Mouse (Mus musculus): Measurements from ENCODE around the gene Ap5z1.

Ap5z1 gene

DNA sequence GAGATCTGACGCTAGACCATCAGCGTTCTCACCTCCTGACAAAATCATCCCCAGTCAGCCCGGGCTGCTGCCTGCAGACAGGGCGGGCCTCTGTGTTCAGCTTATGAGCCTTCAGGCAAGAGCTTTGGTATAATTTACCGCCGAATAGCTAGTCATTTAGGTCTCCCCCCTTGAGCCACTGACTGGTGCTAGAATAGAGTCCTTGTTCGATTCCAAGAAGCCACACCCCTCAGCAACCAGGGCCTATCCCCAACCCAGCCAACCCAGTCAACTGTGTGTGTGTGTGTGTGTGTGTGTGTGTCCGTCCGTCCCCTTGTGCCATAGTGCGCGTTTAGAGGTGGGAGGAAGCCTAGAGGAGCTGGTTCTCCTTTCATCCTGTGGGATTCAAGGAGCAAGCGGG lies 32.7 kb upstream of the Ap5z1 start:
- TF ChIP-seq GATA4 (IDR thresholded peaks at IDR 0.05; ENCODE audit: insufficient replicate concordance, low read length): no peak

DNA sequence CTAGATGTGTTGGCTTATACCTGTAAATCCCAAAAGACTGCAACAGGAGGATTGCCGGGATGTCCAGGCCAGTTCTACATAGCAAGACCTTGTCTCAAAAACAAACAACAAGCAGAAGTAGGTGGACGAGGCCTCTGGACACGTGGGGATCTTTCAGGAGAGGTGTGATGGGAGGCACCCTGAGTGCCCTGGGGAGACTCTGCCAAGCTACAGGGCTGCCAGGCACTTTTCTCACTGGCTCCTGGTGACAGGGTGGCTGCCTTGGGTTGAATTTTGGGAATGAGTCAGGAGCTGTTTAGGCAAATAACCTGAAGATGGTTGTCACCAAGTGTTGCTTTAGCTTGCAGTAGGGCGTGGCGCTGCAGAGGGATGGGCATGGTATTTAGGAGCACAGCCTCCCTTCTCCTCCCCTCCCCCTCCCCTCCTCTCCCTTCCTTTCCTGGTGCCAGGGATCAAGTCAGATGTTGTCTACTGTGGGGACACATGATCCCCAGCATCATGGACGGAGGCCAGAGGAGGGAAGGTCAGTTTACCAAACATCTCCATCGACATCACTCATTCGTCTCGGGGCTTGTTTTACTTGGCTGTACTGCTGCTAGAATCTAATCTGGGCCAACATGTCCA lies 31.8 kb upstream of the Ap5z1 start:
- TF ChIP-seq GATA4 (IDR thresholded peaks at IDR 0.05; ENCODE audit: insufficient replicate concordance, low read length): no peak

DNA sequence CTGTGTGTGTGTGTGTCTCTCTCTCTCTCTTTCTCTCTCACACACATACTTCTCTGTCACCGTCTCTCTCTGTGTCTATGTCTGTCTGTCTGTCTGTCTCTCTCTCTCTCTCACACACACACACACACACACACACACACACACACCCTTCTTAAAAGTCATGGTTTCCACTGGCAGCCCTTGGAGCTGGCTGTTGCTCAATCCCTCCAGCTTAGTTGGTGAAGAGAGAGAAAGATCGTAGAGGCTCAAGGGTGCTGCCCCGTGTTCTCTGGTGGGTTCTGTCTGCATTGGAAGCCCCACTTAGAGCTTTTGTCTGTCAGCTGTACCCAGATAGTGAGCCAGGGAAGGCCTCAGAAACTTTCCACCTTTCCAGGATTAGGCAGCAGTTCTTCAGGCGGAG lies 31.0 kb upstream of the Ap5z1 start:
- no peak for TF ChIP-seq GATA4 (IDR thresholded peaks at IDR 0.05; ENCODE audit: insufficient replicate concordance, low read length)

DNA sequence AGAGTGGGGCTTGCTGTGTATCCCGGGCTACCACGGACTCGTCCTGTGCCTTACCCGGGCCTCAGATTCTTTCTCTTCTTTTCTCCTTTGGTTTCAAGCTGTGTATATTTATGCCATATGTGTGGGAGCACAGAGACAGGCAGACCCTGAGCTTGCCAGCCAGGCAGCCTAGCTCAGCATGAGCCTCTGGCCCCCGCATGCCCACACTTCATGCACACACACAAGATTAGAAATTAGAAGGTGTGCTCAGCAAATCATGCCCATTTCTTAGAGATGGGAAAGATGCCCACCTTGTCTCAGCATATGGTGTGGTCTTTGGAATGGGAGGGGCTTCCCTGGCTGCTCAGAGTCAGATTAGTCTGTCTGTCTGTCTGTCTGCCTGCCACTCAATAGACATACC lies 29.7 kb upstream of the Ap5z1 start:
- TF ChIP-seq GATA4 (IDR thresholded peaks at IDR 0.05; ENCODE audit: insufficient replicate concordance, low read length): no peak

DNA sequence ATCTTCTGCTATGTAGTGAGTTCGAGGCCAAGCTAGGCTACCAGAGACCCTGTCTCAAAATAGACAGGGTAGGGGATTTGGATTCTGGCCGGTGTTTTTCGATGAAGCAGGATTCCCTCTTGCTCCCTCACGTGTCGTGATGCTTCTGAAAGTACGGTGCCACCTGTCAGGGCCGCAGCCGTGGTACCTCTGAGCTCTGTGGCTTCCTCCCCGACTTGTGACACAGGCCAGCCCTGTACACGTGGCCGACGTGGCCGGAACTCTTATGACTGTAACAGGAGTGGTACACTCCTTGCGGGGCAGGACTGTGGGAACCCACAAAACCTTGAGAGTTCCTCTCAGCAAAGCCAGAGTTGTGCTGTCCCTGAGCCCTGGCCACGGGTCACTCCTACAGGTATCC lies 28.0 kb upstream of the Ap5z1 start:
- no peak for TF ChIP-seq GATA4 (IDR thresholded peaks at IDR 0.05; ENCODE audit: insufficient replicate concordance, low read length)

DNA sequence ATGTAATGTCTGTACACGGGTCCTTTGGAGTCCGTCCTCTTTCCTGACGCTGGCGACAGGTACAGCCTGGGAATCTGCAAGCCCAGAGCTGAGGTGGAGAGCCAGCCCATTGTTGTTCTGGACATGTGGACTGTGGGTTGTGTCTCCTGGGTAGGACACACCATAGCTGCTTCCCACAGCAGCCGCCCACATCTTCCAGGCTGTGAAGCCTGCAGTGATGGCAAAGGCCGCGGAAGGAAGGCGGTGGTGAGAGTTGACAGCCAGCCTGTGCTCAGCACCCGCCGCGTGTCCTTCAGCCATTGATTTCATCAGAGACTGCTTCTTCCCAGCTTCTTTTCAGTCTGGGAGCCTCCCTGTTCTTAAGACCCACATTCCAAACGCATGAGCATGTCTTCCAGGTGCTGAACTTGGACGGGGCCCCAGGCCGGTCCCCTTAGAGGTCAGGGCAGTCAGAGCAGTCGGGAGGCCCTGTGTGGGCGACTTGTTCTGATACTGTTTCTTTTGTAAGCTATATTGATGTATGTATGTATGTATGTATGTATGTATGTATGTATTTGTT lies 25.3 kb upstream of the Ap5z1 start:
- TF ChIP-seq GATA4 (IDR thresholded peaks at IDR 0.05; ENCODE audit: insufficient replicate concordance, low read length): no peak

DNA sequence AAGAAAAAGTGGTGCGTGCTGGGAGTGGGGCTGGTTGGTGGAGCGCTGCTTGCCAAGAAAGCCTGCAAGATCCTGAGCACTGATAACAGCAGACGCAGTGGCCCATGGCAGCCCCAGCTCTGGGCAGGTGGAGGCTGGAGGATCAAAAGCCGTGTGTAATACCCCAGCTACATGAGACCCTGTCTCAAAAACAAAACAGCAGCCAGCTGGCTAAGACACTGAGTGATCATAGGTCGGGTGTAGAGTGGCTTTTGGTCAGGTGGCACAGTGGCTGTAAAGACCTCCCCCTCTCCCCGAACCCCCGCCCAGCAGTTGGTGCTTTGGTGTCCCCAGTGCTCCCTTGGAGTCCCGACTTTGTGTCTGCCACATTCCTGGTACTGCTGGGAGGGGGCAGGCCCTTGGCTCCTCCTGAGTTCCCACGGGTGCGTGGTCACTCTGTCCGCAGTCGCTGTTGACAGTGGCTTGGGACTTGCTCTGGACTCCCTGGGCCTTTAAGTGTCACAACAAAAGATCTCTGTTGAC lies 23.8 kb upstream of the Ap5z1 start:
- peak; percentile 64; the same call in 1 of the 2 replicates for TF ChIP-seq GATA4 (IDR thresholded peaks at IDR 0.05; ENCODE audit: insufficient replicate concordance, low read length)

DNA sequence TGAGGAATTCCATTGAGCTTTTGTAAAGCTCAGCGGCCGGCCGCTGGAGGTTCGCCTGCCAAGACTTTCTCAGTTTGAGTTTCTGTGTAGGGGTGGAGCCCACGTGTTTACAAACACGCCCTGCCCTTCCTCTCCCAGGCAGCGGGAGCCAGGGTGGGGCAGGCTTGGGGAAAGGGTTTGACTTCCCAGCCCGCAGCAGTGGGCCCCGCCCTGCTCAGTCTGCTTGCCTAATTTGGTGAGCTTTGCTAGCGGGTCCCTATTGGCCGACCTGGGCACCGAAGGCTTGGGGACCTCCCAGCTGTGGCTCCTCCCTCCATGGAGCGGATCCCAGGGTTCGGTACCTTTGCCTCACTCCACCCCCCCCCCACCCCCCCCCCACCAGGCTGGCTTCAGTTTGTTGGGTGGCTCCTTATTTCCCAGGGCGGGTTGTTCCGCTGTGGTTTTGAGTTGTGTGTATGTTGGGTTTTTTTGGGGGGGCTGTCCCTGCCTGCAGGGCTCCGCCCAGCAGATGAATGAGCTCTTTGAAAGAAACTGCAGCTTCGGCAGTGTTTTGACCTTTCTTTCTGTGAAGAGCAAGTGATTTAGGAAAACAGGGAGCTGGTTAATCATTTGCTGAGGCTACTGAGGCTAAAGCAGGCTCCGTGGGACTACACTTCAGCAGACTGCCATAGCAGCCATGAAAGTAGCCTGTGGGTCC lies 23.1 kb upstream of the Ap5z1 start:
- TF ChIP-seq GATA4 (IDR thresholded peaks at IDR 0.05; ENCODE audit: insufficient replicate concordance, low read length): peak; percentile 27; the same call in 1 of the 2 replicates

DNA sequence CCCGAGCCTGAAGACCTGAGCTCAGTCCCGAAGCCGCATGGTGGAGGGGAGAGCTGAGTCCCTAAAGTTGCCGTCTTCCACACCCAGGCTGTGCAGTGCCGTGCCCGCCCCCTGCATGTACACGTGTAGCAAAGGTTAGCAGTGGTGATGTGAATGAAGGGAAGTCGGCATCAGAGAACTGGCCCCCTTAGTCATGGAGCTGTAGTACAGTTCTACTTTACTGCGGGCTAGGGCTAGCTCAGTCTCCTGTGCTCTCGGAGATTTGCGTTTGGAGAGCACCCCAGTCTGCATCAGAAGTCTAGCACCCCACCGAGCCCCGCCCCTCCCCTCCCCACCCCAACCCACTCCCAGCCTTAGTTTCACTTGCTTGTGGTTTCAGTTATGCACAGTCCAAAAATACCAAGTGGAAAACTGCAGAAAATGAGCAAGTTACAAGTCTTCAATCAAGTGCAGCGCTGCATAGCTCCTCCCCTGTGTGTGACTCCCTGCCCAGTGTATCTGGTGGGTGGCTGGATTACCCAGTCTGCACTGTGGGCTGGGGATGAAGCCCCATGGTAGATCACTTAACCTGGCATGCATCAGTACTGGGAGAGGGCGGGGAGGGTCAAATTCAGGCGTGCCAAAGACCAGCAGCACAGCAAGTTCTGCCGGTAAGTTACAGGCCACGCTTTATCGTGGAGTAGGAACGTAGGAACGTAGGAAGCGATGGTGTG lies 22.3 kb upstream of the Ap5z1 start:
- TF ChIP-seq GATA4 (IDR thresholded peaks at IDR 0.05; ENCODE audit: insufficient replicate concordance, low read length): no peak

DNA sequence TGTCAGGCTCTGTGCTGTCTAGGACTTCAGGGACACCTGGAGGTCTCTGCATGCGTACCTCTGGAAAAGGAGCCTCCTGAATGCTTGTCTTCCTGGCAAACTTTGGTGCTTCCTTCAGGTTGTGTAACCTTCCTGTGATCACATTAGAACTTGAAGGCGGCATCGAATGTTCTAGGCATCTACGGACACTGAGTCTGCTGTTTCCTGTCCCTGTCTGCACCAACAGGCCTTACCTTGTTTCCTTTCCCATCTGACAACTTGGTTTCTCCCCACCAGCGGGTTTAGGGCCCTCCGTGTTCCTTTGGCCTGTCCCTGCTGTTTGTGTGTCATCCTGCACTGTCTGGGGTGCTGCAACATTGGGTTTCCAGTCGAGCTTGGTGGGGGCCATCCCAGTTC lies 21.7 kb upstream of the Ap5z1 start:
- no peak for TF ChIP-seq GATA4 (IDR thresholded peaks at IDR 0.05; ENCODE audit: insufficient replicate concordance, low read length)

DNA sequence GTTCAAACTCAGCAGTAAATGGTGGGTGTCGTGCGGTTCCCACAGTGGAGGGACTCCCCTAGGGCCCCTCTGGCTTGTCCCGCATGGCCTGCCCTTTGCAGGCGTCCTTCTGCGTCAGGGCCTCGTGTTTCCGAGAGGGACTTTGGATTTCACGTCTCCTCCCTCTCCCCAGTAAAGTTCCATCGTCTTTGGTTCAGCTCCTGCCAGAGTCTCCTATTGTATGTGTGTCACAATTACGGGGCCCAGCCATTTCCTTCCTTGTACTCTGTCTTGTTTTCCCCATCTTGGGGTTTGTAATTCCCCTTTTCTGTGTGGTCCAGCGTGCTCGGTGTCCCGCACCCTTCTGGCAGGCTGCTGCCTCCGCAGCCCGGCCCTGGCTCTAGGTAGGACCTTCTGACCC lies 20.2 kb upstream of the Ap5z1 start:
- no peak for TF ChIP-seq GATA4 (IDR thresholded peaks at IDR 0.05; ENCODE audit: insufficient replicate concordance, low read length)

DNA sequence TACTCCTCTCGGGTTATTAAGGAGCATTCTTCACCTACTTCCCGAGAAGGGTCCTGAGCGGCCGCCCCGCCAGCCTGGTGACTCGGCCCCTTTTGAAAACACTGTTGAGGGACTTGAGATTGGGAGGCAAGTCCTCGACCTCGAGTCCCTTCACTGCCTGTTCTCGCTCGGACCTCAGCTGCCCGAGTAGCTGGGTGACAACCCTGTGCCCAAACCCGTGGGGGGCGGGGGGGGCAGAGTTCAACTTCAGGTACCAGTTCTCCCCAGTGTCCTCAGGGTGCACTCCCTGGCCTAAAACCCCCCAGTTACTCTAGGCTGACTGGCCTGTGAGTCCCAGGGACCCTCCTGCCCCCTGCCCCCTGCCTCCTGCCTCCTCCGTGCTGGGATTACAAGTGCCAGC lies 19.8 kb upstream of the Ap5z1 start:
- TF ChIP-seq GATA4 (IDR thresholded peaks at IDR 0.05; ENCODE audit: insufficient replicate concordance, low read length): no peak

DNA sequence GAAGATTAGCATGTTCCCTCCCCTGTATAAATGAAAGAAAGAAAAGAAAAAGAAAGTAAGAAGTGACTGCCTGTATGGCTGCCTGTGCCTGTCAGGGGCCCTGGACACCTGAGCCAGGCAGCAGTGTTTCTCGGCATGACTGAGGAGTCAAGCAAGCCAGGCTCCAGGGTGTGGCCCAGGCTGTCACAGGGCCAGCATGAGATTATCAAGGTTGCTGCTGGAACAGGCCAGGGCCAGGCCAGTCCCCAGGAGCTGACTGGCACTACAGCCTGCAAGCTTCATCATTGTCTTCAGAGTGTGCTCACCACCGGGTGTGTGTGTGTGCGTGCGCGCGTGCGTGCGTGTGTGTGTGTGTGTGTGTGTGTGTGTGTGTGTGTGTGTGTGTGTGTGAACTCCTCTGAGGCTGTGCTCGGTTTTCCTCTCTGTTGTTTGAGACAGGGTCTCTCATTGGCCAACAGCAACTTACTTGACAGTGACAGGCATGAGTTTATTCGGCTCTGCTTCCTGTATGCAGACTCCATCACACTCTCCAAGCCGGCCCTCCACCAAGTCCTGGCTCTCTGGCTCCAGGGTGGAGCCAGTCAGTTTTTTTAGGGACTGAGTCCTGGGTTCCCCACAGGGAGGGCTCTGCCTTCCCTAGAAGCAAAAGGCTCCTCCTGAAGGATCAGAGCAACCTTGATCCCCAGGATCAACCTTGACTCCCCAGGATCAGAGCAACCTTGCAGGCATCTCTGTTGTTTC lies 18.8 kb upstream of the Ap5z1 start:
- TF ChIP-seq GATA4 (IDR thresholded peaks at IDR 0.05; ENCODE audit: insufficient replicate concordance, low read length): no peak

DNA sequence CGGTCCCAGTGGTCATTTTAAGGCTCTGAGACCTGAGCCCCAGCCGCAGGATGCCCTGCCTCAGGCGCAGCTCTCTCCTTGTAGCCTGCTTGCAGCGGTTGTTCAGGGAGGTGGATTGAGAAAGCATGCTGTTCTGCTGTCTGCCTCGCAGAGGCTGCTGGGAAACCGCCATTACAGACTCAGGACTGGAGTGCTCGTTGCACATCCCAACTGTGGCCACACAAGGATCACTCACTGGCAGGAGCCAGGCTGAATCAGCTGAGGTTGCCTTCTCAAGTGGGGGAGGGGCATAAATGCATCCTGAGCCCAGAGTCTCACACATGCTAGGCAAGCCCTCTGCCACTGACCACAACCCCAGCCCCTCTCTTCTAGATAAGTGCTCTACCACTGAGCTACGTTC lies 18.0 kb upstream of the Ap5z1 start:
- TF ChIP-seq GATA4 (IDR thresholded peaks at IDR 0.05; ENCODE audit: insufficient replicate concordance, low read length): no peak

DNA sequence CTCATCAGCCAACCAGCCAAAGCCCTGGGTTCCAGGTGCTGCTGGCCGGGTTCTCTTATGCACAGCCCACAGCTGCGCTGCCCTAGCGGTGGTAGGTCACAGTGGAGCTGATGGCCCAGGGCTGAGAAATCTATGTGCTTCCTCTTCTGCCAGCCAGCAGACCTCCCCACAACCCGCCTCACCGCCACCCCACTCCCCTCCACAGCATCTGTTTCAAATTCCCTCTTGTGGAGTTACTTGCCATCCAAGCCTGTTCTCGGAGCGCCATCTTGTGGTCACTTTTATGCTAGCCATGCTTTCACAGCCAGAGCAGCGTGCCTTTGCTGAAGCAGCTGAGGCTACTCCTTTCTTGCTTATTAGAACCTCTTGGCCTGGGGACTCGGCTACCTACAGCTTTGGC lies 15.7 kb upstream of the Ap5z1 start:
- no peak for TF ChIP-seq GATA4 (IDR thresholded peaks at IDR 0.05; ENCODE audit: insufficient replicate concordance, low read length)
